Mouse (Mus musculus) gastrocnemius, adult 18-20 months (tissue): ENCODE measurements at regions not wholly inside any gene's neighbourhood (a gene's known extent, or its start where the extent isn't known, plus 50 kb on each side); places are given as distances from the start of the nearest gene placed in this dataset.

Experiments
- DNase-seq: peaks from one replicate; pipeline ENCODE4 v3.0.0; 2021; ENCODE audit warnings: low spot score

DNA sequence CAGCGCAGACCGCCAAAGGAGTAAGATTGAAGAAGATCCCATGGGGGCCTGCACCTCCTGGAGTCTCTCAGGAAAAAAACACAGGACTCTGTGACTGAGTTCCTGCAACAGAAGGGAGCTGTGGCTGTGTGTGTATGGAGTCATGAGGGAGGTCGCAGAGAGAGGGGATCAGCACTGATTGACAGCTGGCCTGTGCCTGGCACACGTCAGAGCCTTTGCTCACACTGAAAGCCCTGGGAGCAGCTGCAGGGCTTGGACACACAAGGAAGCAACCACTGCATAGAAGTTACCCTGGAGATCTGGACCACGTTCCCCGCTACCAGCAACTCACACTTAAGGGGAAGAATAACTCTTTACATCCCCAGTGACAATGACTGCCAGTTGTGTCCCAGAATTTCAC lies 92.3 kb upstream of the Lgalsl start:
- DNase-seq = no peak

GRCm38 (mm10) chr11:20929426-20929825 lies 98.6 kb upstream of the Lgalsl start:
- DNase-seq = peak; percentile 17

- no peak for DNase-seq
Observed at GRCm38 (mm10) chr11:20930045-20930444, 99.2 kb upstream of the Lgalsl start.

DNA sequence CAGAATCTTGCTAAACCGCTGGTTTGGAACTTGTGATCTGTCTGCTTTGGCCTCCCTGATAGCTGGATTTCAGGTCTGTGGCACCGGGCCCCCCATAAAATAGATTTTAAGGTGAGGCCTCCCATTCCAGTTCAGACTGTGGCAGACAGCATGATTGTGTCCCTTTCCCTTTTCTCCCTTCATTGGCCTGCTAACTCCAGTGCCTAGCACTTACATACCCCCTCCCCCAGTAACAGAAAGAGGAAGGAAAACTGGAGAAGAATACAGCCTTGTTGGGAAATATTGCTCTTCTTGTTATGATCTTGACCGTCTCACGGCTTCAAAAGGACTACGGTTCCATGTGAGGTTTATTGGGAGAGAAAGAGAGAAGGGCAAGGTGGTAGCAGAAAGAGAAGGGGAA lies 99.7 kb upstream of the Lgalsl start:
- no peak for DNase-seq

GRCm38 (mm10) chr11:20934191-20935062 lies 103.6 kb upstream of the Lgalsl start:
- DNase-seq = no peak

GRCm38 (mm10) chr11:20935063-20935370 lies 104.2 kb upstream of the Lgalsl start:
- no peak for DNase-seq

- no peak for DNase-seq
Observed at GRCm38 (mm10) chr11:20935910-20936309, 105.1 kb upstream of the Lgalsl start.

GRCm38 (mm10) chr11:20936996-20937395 lies 106.1 kb upstream of the Lgalsl start:
- no peak for DNase-seq

DNA sequence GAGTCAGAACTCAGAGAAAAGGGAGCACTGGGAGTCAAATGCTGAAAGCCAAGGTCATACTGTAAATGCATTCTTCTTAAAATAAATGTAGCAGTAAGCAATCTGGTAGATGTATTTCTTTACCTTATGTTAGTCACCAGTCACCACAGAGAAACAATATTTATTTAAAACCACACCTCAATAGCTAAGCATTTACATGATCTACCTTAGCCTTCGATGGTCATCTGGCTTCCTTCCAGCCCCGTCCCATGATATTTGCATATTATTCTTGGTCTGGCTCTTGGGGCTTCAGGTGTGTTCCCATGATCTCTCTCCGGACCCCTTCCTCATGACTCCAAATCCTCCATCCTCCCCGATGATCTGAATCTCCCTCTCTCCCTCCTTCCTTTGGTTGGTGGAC lies 107.1 kb upstream of the Lgalsl start:
- no peak for DNase-seq

- no peak for DNase-seq
Observed at GRCm38 (mm10) chr11:20939644-20940043, 108.8 kb upstream of the Lgalsl start.

GRCm38 (mm10) chr11:20941546-20941945 lies 110.7 kb upstream of the Lgalsl start:
- no peak for DNase-seq

DNA sequence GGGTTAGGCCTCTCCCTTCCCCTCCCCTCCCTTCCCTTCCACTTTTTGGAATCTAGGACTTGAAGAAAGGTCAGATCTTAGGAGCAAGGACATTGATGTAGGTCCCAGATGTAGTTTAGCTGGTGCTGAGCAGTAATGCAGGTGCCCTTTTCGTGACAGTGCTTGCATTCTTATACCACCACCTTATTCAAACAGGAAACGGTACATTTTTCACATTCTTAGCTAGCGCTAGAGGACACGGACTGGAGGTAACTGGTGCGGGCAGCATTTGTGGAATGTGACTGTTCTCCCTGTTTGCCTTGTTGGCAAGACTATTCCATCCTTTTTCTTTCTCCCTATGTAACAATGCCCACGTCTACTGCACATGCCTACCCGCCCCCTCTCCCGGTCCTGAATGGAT lies 124.7 kb upstream of the Lgalsl start:
- no peak for DNase-seq

- peak; percentile 65 for DNase-seq
Observed at GRCm38 (mm10) chr11:20957766-20958165, 126.9 kb upstream of the Lgalsl start.

DNA sequence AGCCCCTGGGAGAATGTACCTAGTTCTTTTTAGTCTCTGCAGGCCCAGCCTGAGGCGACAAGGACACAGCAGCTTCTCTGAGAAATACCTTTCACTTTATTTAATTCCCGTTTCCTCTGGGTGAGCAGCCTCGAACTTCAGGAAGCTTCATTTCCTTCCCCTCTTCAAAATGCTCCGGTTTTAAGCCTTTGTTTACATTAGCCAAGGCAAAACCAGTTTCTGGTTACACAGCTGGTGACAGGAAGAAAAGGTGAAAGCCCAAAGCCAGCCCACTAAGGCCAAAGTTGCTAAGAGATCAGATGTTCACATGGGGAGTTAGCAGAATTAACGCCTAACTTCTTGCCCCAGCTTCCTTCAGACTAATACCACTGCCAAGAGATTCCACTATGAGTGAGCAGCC lies 127.4 kb upstream of the Lgalsl start:
- DNase-seq = no peak

DNA sequence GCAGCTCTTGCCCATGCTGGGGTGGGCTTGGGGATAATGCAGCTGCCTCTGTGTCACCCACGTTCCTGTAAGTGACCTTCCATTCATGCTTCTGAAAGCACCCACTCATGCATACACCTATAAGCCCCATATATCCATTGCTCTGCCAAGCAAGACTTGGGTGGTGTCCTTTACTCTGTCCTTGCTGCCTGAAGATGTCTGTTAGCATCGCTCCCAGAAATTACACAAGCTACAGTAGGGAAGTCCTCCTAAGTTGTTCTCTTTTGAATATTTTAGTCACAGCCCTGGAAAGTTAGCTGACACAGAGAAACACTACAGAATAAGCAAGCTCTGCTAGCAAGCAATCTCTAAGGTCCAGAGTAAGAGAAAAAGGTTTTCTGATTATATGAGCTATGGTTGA lies 129.2 kb upstream of the Lgalsl start:
- no peak for DNase-seq

DNA sequence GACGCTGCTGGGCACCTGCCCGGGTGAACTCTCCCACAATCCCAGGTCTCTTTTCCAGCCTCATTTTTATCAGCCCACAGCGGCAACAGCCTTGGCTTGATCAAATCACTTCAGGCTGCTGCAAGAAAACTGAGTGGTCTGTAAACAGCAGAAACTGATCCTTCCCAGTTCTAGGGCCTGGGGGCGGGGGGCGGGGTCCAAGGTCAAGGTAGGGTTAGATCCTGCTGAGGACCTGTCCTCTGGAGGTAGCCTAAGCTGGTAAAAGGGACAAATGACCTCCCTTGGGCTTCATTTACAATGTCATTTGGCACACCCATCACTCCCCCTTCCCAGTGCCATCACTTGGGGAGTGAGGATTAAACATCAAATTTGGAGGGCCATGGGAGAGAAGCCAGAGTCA lies 129.9 kb upstream of the Lgalsl start:
- DNase-seq = no peak

GRCm38 (mm10) chr11:20961626-20962025 lies 129.5 kb upstream of the Peli1 start:
- no peak for DNase-seq

GRCm38 (mm10) chr11:20965575-20966239 lies 125.4 kb upstream of the Peli1 start:
- DNase-seq = no peak

GRCm38 (mm10) chr11:20967321-20967984 lies 123.6 kb upstream of the Peli1 start:
- no peak for DNase-seq

GRCm38 (mm10) chr11:20968341-20968740 lies 122.8 kb upstream of the Peli1 start:
- no peak for DNase-seq

- DNase-seq = no peak
Observed at GRCm38 (mm10) chr11:20973141-20973540, 118.0 kb upstream of the Peli1 start.

GRCm38 (mm10) chr11:20981588-20981987 lies 109.5 kb upstream of the Peli1 start:
- no peak for DNase-seq

DNA sequence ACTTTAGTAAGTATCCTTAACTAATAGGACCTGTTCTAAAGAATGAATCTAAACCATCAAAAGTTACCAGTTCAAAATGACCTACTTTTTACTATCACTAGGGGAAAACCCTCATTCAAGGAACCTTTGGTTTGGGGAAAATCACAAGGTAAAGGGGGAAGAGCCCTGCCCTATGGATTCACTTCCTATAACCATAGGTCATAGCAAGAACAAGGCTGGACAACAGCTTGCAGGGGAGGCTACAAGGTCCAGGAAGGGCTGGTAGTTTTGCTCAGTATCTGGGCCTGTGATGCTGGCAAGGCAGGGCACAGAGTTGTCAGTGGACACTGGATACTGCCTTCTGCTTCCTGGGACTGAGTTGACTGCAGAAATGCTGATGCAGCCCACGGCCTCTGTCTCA lies 109.1 kb upstream of the Peli1 start:
- DNase-seq = no peak
